Mouse (Mus musculus) stomach, postnatal 0 days (tissue): ENCODE measurements around the gene 0610010F05Rik.

Experiments
- CTCF ChIP-seq: IDR thresholded peaks from 2 replicates; pipeline ENCODE4 v1.5.1; 2016; ENCODE audit warnings: antibody characterized with exemption, low read depth, mild to moderate bottlenecking, moderate library complexity
- EP300 ChIP-seq: optimal IDR thresholded peaks from 2 replicates; pipeline ENCODE3; 2016; ENCODE audit warnings: antibody characterized with exemption

DNA sequence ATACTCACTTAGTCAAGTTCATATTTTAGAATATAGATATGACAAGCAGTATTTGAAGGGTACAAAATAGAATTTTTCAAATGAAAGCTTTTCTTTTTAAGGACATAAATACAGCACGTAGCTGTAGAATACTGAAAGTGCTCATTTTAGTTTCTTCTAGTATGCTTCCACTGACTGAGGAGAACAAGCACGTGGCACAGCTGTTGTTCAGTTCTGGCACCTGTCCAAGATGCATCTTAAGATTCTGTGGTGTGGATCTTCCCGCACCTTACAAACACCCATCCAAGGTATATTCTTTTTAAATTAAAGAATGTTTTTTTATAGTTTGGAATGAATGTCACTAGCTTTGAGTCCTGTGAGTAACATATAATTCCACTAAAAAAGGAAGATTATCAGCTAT lies 33.7 kb upstream of the 0610010F05Rik start:
- TF ChIP-seq CTCF (no peak), EP300 (no peak)
